Mouse (Mus musculus): ENCODE results near the gene Hap1. TPM values are rescaled to one million over a fixed set of nuclear protein-coding genes. Genes with fewer than 3 reads are reported as not detected.
"Not testable (repeated sequence)": the region's sequence is repeated elsewhere in the genome, so short reads cannot be mapped to it uniquely, and the experiment has no call there.

Hap1 gene
- polyA plus RNA-seq, 2 experiments, result 0.06 to 0.23 TPM

GRCm38 (mm10) chr11:100327316-100327715, 28.6 kb downstream of the Hap1 start:
- no peaks in the 10 kb centered on the region for H3K4me1 ChIP-seq (replicated peaks; ENCODE audit: control insufficient read depth in 2 of 2, insufficient read depth in 2 of 2, low read length in 1 of 2)
- peaks cover 5% of the 10 kb centered on the region for H3K36me3 ChIP-seq (replicated peaks; ENCODE audit: control insufficient read depth, insufficient read depth, low read depth)
- no peak overlapping the region for H3K9ac ChIP-seq (replicated peaks)
- no peaks in the 10 kb centered on the region for H3K27me3 ChIP-seq (ENCODE audit: control insufficient read depth, insufficient read depth, low read length)
- TF ChIP-seq CTCF (IDR thresholded peaks at IDR 0.05; ENCODE audit: low read depth) (no peak), EP300 (IDR thresholded peaks at IDR 0.05; ENCODE audit: low read depth) (no peak)
- no peak for DNase-seq (ENCODE audit: low read depth in 3 of 3, low spot score in 3 of 3)
- no peak for ATAC-seq (ENCODE audit: insufficient read depth)
- H3K9me3 ChIP-seq (ENCODE audit: control insufficient read depth, low read length), result no peaks in the 10 kb centered on the region
- no peak overlapping the region for H3K4me2 ChIP-seq (ENCODE audit: low read depth)
- no peak overlapping the region for H3K4me3 ChIP-seq (ENCODE audit: insufficient read depth in 1 of 2, low read depth in 2 of 2, low read length in 2 of 2)
- H3K27ac ChIP-seq, result no peak overlapping the region
- WGBS (ENCODE audit: insufficient replicate concordance), result 67% methylated on average over 11 of the region's 11 CpGs

GRCm38 (mm10) chr11:100325062-100325629, 30.8 kb downstream of the Hap1 start:
- WGBS (ENCODE audit: insufficient replicate concordance), result 61% methylated on average over 11 of the region's 11 CpGs

GRCm38 (mm10) chr11:100323578-100323977, 32.4 kb downstream of the Hap1 start:
- Histone ChIP-seq H3K4me1 (replicated peaks; ENCODE audit: control insufficient read depth in 2 of 2, insufficient read depth in 2 of 2, low read length in 1 of 2) (peaks cover 4 to 10% of the 10 kb centered on the region in 2 experiments), H3K9ac (replicated peaks) (no peak overlapping the region), H3K4me2 (ENCODE audit: low read depth) (no peak overlapping the region), H3K36me3 (replicated peaks; ENCODE audit: control insufficient read depth, insufficient read depth, low read depth) (peaks cover 23% of the 10 kb centered on the region), H3K9me3 (ENCODE audit: control insufficient read depth, low read length) (no peaks in the 10 kb centered on the region), H3K4me3 (ENCODE audit: insufficient read depth in 1 of 2, low read depth in 2 of 2, low read length in 2 of 2) (no peak overlapping the region), H3K27me3 (ENCODE audit: control insufficient read depth, insufficient read depth, low read length) (no peaks in the 10 kb centered on the region), H3K27ac (no peak overlapping the region)
- DNase-seq (ENCODE audit: low read depth in 3 of 3, low spot score in 3 of 3), result peak; percentile 60 to 83 (median 69)
- no peak for ATAC-seq (ENCODE audit: insufficient read depth)
- 11% methylated on average over 3 of the region's 3 CpGs for WGBS (ENCODE audit: insufficient replicate concordance)
- TF ChIP-seq EP300 (IDR thresholded peaks at IDR 0.05; ENCODE audit: low read depth) (no peak), CTCF (IDR thresholded peaks at IDR 0.05; ENCODE audit: low read depth) (peak; percentile 85)

More at GRCm38 (mm10) chr11:100325062-100325629, 30.8 kb downstream of the Hap1 start:
- H3K27me3 ChIP-seq (ENCODE audit: control insufficient read depth, insufficient read depth, low read length), result no peaks in the 10 kb centered on the region
- no peak for ATAC-seq (ENCODE audit: insufficient read depth)
- DNase-seq (ENCODE audit: low read depth in 3 of 3, low spot score in 3 of 3), result no peak
- H3K9me3 ChIP-seq (ENCODE audit: control insufficient read depth, low read length), result no peaks in the 10 kb centered on the region
- H3K36me3 ChIP-seq (replicated peaks; ENCODE audit: control insufficient read depth, insufficient read depth, low read depth), result peaks cover 23% of the 10 kb centered on the region
- no peak overlapping the region for H3K27ac ChIP-seq
- TF ChIP-seq CTCF (IDR thresholded peaks at IDR 0.05; ENCODE audit: low read depth) (no peak), EP300 (IDR thresholded peaks at IDR 0.05; ENCODE audit: low read depth) (no peak)
- no peak overlapping the region for H3K4me3 ChIP-seq (ENCODE audit: insufficient read depth in 1 of 2, low read depth in 2 of 2, low read length in 2 of 2)
- peaks cover 0 to 2% of the 10 kb centered on the region in 2 experiments; a peak in 1 of 4 replicates for H3K4me1 ChIP-seq (replicated peaks; ENCODE audit: control insufficient read depth in 2 of 2, insufficient read depth in 2 of 2, low read length in 1 of 2)
- no peak overlapping the region for H3K4me2 ChIP-seq (ENCODE audit: low read depth)
- no peak overlapping the region for H3K9ac ChIP-seq (replicated peaks)

DNA sequence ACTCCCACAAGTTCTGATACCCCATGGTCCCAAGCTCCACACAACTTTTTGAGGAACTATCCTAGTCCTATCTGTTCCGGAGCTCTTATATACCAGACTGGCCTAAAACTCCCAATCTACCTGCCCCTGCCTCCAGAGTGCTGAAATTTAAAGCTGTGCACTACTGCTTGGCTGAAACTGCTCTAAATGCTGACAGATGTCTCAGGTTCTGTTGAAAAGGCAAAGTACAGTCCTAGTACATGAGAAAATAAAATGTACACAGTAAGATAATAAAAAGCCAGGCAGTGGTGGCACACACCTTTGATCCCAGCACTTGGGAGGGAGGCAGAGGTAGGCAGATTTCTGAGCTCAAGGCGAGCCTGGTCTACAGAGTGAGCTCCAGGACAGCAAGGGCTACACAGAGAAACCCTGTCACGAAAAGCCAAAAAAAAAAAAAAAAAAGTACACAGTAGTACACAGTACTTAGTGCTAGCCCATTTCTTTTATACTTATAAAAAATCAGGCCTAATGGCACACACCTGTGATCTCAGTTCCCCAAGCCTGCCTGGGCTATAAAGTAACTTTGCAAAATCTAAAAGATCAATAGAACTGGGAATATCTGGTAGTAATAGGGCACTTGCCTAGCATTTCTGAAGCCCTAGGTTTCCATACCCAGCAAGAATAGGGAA, 33.2 kb downstream of the Hap1 start:
- peaks cover 23% of the 10 kb centered on the region for H3K36me3 ChIP-seq (replicated peaks; ENCODE audit: control insufficient read depth, insufficient read depth, low read depth)
- no peak for ATAC-seq (ENCODE audit: insufficient read depth)
- 59% methylated on average over 3 of the region's 3 CpGs for WGBS (ENCODE audit: insufficient replicate concordance)
- no peak for TF ChIP-seq EP300 (IDR thresholded peaks at IDR 0.05; ENCODE audit: low read depth)
- no peak for TF ChIP-seq CTCF (IDR thresholded peaks at IDR 0.05; ENCODE audit: low read depth)
- H3K9ac ChIP-seq (replicated peaks), result no peak overlapping the region
- no peak overlapping the region for H3K4me2 ChIP-seq (ENCODE audit: low read depth)
- no peak for DNase-seq (ENCODE audit: low read depth in 3 of 3, low spot score in 3 of 3)
- no peaks in the 10 kb centered on the region for H3K27me3 ChIP-seq (ENCODE audit: control insufficient read depth, insufficient read depth, low read length)
- H3K27ac ChIP-seq, result peak overlapping the region; percentile 3
- H3K4me3 ChIP-seq (ENCODE audit: insufficient read depth in 1 of 2, low read depth in 2 of 2, low read length in 2 of 2), result no peak overlapping the region
- H3K4me1 ChIP-seq (replicated peaks; ENCODE audit: control insufficient read depth in 2 of 2, insufficient read depth in 2 of 2, low read length in 1 of 2), result peaks cover 10 to 19% of the 10 kb centered on the region in 2 experiments
- H3K9me3 ChIP-seq (ENCODE audit: control insufficient read depth, low read length), result no peaks in the 10 kb centered on the region

DNA sequence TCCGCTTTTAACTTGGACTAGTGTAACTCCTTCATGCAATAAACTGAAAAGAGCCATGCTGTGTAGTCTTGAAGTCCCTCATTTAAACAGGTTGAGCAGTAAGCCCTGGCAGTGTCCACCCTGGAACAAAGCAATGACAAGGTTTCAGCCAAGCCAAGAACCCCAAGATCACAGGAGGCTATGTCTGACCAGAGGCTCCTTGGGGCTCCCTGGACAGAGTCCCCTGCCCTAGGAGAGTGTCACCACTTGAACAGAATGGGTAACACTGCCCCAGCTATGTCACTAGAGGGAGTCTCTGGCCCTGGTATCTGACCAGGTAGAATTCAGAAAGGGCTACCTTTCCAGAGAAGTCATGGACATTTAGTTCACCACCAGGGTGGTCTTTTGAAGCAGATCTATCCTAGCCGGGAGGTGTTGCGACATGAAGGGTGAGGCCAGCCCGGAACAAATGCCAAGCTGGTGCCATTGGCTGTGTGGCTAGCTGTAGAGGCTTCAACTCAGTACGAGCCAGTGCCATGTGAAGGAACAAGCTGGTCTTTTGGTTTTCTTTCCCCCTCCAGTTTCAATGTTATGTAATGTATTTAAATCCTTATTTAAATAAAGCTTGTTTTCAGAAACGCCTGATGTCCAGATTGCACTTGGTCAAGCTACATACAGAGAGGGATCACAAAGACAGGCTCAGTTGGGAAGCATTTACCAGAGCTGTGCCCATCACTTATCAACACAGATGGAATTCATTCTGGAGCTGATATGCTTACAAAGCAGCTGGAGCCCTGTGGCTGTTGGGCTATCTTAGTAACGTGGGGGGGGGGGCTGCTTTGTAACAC, 34.2 kb downstream of the Hap1 start:
- H3K4me3 ChIP-seq (ENCODE audit: insufficient read depth in 1 of 2, low read depth in 2 of 2, low read length in 2 of 2), result peak overlapping the region in 1 of 2 experiments; percentile 20; a peak in 2 of 4 replicates
- H3K27ac ChIP-seq, result peak overlapping the region; percentile 3; the same call in 1 of the 2 replicates
- H3K36me3 ChIP-seq (replicated peaks; ENCODE audit: control insufficient read depth, insufficient read depth, low read depth), result peaks cover 23% of the 10 kb centered on the region
- not testable (repeated sequence) for H3K27me3 ChIP-seq (ENCODE audit: control insufficient read depth, insufficient read depth, low read length); DNase-seq (ENCODE audit: low read depth in 3 of 3, low spot score in 3 of 3); H3K9ac ChIP-seq (replicated peaks); H3K9me3 ChIP-seq (ENCODE audit: control insufficient read depth, low read length); ATAC-seq (ENCODE audit: insufficient read depth)
- peak overlapping the region; percentile 94 for H3K4me2 ChIP-seq (ENCODE audit: low read depth)
- WGBS (ENCODE audit: insufficient replicate concordance), result 71% methylated on average over 6 of the region's 7 CpGs
- H3K4me1 ChIP-seq (replicated peaks; ENCODE audit: control insufficient read depth in 2 of 2, insufficient read depth in 2 of 2, low read length in 1 of 2), result peaks cover 13 to 25% of the 10 kb centered on the region in 2 experiments

GRCm38 (mm10) chr11:100320701-100321410, 35.1 kb downstream of the Hap1 start:
- Histone ChIP-seq H3K4me2 (ENCODE audit: low read depth) (peak overlapping the region; percentile 94), H3K9ac (replicated peaks) (peak overlapping the region; percentile 97), H3K27ac (peak overlapping the region; percentile 80), H3K4me1 (replicated peaks; ENCODE audit: control insufficient read depth in 2 of 2, insufficient read depth in 2 of 2, low read length in 1 of 2) (peaks cover 13 to 25% of the 10 kb centered on the region in 2 experiments), H3K36me3 (replicated peaks; ENCODE audit: control insufficient read depth, insufficient read depth, low read depth) (peaks cover 23% of the 10 kb centered on the region), H3K4me3 (ENCODE audit: insufficient read depth in 1 of 2, low read depth in 2 of 2, low read length in 2 of 2) (peak overlapping the region; percentile 69 to 90)
- not testable (repeated sequence) for H3K9me3 ChIP-seq (ENCODE audit: control insufficient read depth, low read length); ATAC-seq (ENCODE audit: insufficient read depth); DNase-seq (ENCODE audit: low read depth in 3 of 3, low spot score in 3 of 3); H3K27me3 ChIP-seq (ENCODE audit: control insufficient read depth, insufficient read depth, low read length)
- WGBS (ENCODE audit: insufficient replicate concordance), result 10% methylated on average over 11 of the region's 11 CpGs
